Comparison of ENCODE assay signal across 9 mouse cellular contexts in genomic region chr9:32506866-32507861, GRCm38 (mm10). TPM values are rescaled to one million over a fixed set of nuclear protein-coding genes. Genes with fewer than 3 reads are reported as not detected.
A peak's percentile ranks its signal among the peaks of the same experiment; 100 is the strongest.
DNase-seq lines count a peak whose midpoint lies in the region; ATAC-seq and TF ChIP-seq lines count a peak whose summit lies in the region.
"Had no signal": no experiment of that assay in that cellular context is flagged by ENCODE, and none has a peak within 500 bp of the region (broad histone marks: within the 10 kb centered on the region; RNA-seq: fewer than 3 reads in every experiment).

No protein-coding gene starts in this region.

- H3K27ac ChIP-seq in forebrain, embryonic 10.5 days = peak overlapping the region; percentile 51; the same call in 1 of the 2 replicates
- H3K27ac ChIP-seq in forebrain, embryonic 15.5 days (replicated peaks) = no peak overlapping the region
- H3K27ac ChIP-seq in midbrain, embryonic 11.5 days (ENCODE audit: low read depth, low read length) = no peak overlapping the region
- H3K27ac ChIP-seq in midbrain, postnatal 0 days (ENCODE audit: low read depth, low read length) = no peak overlapping the region
- H3K27ac ChIP-seq in limb, embryonic 12.5 days = peak overlapping the region; percentile 26; the same call in 1 of the 2 replicates

- DNase-seq in forebrain, embryonic 10.5 days (ENCODE audit: extremely low spot score, low spot score) = no peak
- peak; percentile 62 for DNase-seq in midbrain, embryonic 11.5 days (ENCODE audit: low spot score, missing footprints)
- no peak for DNase-seq in midbrain, postnatal 0 days (ENCODE audit: low spot score)
- peak; percentile 72 for DNase-seq in thymus, postnatal 14 days
- no peak for DNase-seq in left cerebral cortex, adult 9 months (ENCODE audit: low spot score in 2 of 2)
- DNase-seq in lung, adult 18-20 months = no peak

- no peak overlapping the region for H3K4me3 ChIP-seq in forebrain, embryonic 10.5 days
- no peak overlapping the region for H3K4me3 ChIP-seq in forebrain, embryonic 15.5 days
- H3K4me3 ChIP-seq in midbrain, embryonic 11.5 days (ENCODE audit: low read depth, low read length) = no peak overlapping the region
- H3K4me3 ChIP-seq in midbrain, postnatal 0 days (ENCODE audit: low read depth, low read length) = no peak overlapping the region
- no peak overlapping the region for H3K4me3 ChIP-seq in limb, embryonic 12.5 days (replicated peaks)

- no peak for TF ChIP-seq CTCF in midbrain, postnatal 0 days (IDR thresholded peaks at IDR 0.05)

- H3K36me3 ChIP-seq in forebrain, embryonic 10.5 days (replicated peaks) = no peaks in the 10 kb centered on the region
- H3K36me3 ChIP-seq in forebrain, embryonic 15.5 days = no peaks in the 10 kb centered on the region
- no peaks in the 10 kb centered on the region for H3K36me3 ChIP-seq in midbrain, embryonic 11.5 days (ENCODE audit: control insufficient read depth, insufficient read depth, low read length)
- H3K36me3 ChIP-seq in midbrain, postnatal 0 days (ENCODE audit: insufficient read depth, low read length) = no peaks in the 10 kb centered on the region
- peaks cover 23% of the 10 kb centered on the region for H3K36me3 ChIP-seq in limb, embryonic 12.5 days

- no peak overlapping the region for H3K4me2 ChIP-seq in forebrain, embryonic 15.5 days (replicated peaks)
- H3K4me2 ChIP-seq in midbrain, embryonic 11.5 days = no peak overlapping the region
- no peak overlapping the region for H3K4me2 ChIP-seq in midbrain, postnatal 0 days (ENCODE audit: low read depth, low read length, poor library complexity, severe bottlenecking)
- H3K4me2 ChIP-seq in limb, embryonic 12.5 days = no peak overlapping the region

- WGBS in forebrain, embryonic 10.5 days = 75% methylated on average over 15 of the region's 15 CpGs
- 76% methylated on average over 15 of the region's 15 CpGs for WGBS in forebrain, embryonic 15.5 days
- WGBS in midbrain, embryonic 11.5 days = 77% methylated on average over 15 of the region's 15 CpGs
- WGBS in midbrain, postnatal 0 days = 71% methylated on average over 15 of the region's 15 CpGs
- WGBS in limb, embryonic 12.5 days = 67% methylated on average over 15 of the region's 15 CpGs

- H3K9ac ChIP-seq in forebrain, embryonic 15.5 days (replicated peaks) = no peak overlapping the region
- no peak overlapping the region for H3K9ac ChIP-seq in midbrain, embryonic 11.5 days (ENCODE audit: low read length)
- no peak overlapping the region for H3K9ac ChIP-seq in midbrain, postnatal 0 days (replicated peaks; ENCODE audit: low read length, poor library complexity, severe bottlenecking)
- no peak overlapping the region for H3K9ac ChIP-seq in limb, embryonic 12.5 days (replicated peaks)

- H3K27me3 ChIP-seq in forebrain, embryonic 10.5 days (ENCODE audit: poor library complexity, severe bottlenecking) = 0 out of 2 replicates have a peak, but pooled peaks cover 10% of the 10 kb centered on the region
- no peaks in the 10 kb centered on the region for H3K27me3 ChIP-seq in forebrain, embryonic 15.5 days
- no peaks in the 10 kb centered on the region for H3K27me3 ChIP-seq in midbrain, embryonic 11.5 days (ENCODE audit: control insufficient read depth, insufficient read depth, low read length)
- no peaks in the 10 kb centered on the region for H3K27me3 ChIP-seq in midbrain, postnatal 0 days (ENCODE audit: insufficient read depth, low read length)
- no peaks in the 10 kb centered on the region for H3K27me3 ChIP-seq in limb, embryonic 12.5 days

- H3K4me1 ChIP-seq in forebrain, embryonic 10.5 days = peaks cover 51% of the 10 kb centered on the region
- H3K4me1 ChIP-seq in forebrain, embryonic 15.5 days = no peaks in the 10 kb centered on the region
- H3K4me1 ChIP-seq in midbrain, embryonic 11.5 days (ENCODE audit: control insufficient read depth, insufficient read depth, low read length) = no peaks in the 10 kb centered on the region; the same call in 1 of the 2 replicates
- no peaks in the 10 kb centered on the region for H3K4me1 ChIP-seq in midbrain, postnatal 0 days (ENCODE audit: insufficient read depth, low read length)
- peaks cover 76% of the 10 kb centered on the region for H3K4me1 ChIP-seq in limb, embryonic 12.5 days (replicated peaks)

- no peak for ATAC-seq in forebrain, embryonic 15.5 days (replicated peaks)
- ATAC-seq in midbrain, embryonic 11.5 days (ENCODE audit: low FRiP score) = no peak
- no peak for ATAC-seq in midbrain, postnatal 0 days (ENCODE audit: low FRiP score)
- no peak for ATAC-seq in limb, embryonic 12.5 days (ENCODE audit: insufficient number of reproducible peaks, insufficient read depth, low FRiP score, low TSS enrichment, low read depth)
- ATAC-seq: hindbrain, embryonic 16.5 days had no signal

- H3K9me3 ChIP-seq in forebrain, embryonic 10.5 days = no peaks in the 10 kb centered on the region
- no peaks in the 10 kb centered on the region for H3K9me3 ChIP-seq in forebrain, embryonic 15.5 days
- H3K9me3 ChIP-seq in midbrain, embryonic 11.5 days (ENCODE audit: control insufficient read depth, low read length) = no peaks in the 10 kb centered on the region
- no peaks in the 10 kb centered on the region for H3K9me3 ChIP-seq in midbrain, postnatal 0 days (ENCODE audit: low read length)
- H3K9me3 ChIP-seq in limb, embryonic 12.5 days = no peaks in the 10 kb centered on the region

RNA-seq across cellular contexts. Expression of gene Fli1, which starts 35.5 kb away (rescaled TPM):
- polyA plus RNA-seq in forebrain, embryonic 10.5 days (2016; fragmentation: Nextera tagmentation; extraction: Ambion mirVana) = 22.5 and 24.5 TPM in 2 replicates
- 6.1 and 6.2 TPM in 2 replicates for polyA plus RNA-seq in forebrain, embryonic 15.5 days (2015; fragmentation: Nextera tagmentation; extraction: Ambion mirVana)
- 12.6 and 12.8 TPM in 2 replicates for polyA plus RNA-seq in midbrain, embryonic 11.5 days (2014; fragmentation: Nextera tagmentation; extraction: Ambion mirVana)
- 8.4 and 9.1 TPM in 2 replicates for total RNA-seq in midbrain, postnatal 0 days (2014; rRNA removed)
- polyA plus RNA-seq in midbrain, postnatal 0 days (2015; fragmentation: Nextera tagmentation; extraction: Ambion mirVana) = 5.5 and 5.9 TPM in 2 replicates
- polyA plus RNA-seq in limb, embryonic 12.5 days (2016; fragmentation: Nextera tagmentation; extraction: Ambion mirVana) = 55.6 and 55.9 TPM in 2 replicates

Comparison
In these comparisons a context has a peak if more than half of its experiments do, and no peak if none do; other contexts are left out.
1. DNase-seq: peak in midbrain, embryonic 11.5 days (single experiment) and thymus, postnatal 14 days (single experiment); none in forebrain, embryonic 10.5 days (single experiment), midbrain, postnatal 0 days (single experiment), left cerebral cortex, adult 9 months (0 of 2) and lung, adult 18-20 months (0 of 2).
2. H3K27ac ChIP-seq: peak in forebrain, embryonic 10.5 days (single experiment) and limb, embryonic 12.5 days (single experiment); none in forebrain, embryonic 15.5 days (single experiment), midbrain, embryonic 11.5 days (single experiment) and midbrain, postnatal 0 days (single experiment).